Mouse (Mus musculus) bone marrow macrophage, adult 2 months (primary cell): Measurements from ENCODE around the gene Akap13.

ENCODE experiments used
- CTCF ChIP-seq: IDR thresholded peaks from 2 replicates; pipeline ENCODE4 v1.5.1; 2012; ENCODE audit warnings: low read depth, mild to moderate bottlenecking, low read length, moderate library complexity
- POLR2A ChIP-seq: IDR thresholded peaks from 2 replicates; pipeline ENCODE4 v1.6.1; 2012; ENCODE audit warnings: mild to moderate bottlenecking, low read depth, low read length, borderline replicate concordance

DNA sequence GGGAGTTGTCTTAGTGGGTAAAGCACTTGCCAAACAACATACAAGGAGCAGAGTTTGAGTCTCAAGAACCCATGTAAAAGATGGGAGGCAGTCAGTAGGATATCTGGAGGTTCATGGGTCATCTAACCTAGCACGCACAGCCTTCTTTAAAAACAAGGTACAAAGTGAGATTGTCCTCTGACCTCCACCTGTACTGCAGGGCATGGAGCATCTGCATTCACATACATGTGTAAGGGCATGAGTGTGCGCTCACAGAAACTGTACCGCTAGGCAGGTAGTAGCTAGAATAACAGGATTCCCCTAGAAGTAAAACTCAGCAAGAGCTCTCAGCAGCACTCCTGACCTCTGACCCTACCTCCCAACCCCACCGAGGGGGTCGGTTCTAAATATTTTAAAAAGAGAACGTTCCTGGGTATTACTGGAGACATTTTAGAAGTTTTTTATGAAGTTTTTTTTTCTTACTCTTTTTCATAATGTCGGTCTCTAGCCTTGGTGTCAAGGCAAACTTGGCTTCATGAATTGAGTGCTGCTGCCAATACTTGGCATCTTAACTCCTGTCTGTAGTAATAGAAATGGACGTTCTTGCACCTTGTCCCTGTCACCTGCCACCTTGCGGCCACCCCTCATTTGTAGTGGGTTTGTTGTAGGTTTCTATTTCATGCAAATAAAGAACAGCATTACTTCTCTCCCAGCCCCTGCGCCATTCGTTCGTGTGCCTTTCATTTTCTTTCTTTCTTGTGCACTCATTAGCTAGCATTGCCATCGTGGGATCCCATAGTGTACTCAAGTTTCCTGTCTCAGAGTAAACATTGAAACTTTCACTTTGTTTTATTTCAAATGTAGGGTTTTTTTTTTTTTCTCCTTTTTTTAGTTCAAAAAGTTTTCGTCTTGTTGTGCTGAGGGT, 61.6 kb downstream of the Akap13 start:
- TF ChIP-seq CTCF (no peak), POLR2A (no peak)
